Mouse (Mus musculus) lung, embryonic 15.5 days (tissue): ENCODE results near the gene Tmem132c. TPM values are rescaled to one million over a fixed set of nuclear protein-coding genes. Genes with fewer than 3 reads are reported as not detected.

ENCODE experiments used
- ATAC-seq: fragments of 200-750 bp; cut with Nextera tagmentation; 2 replicates; pipeline ENCODE4 v1.8.0; 2017; ENCODE audit warnings: moderate number of reproducible peaks, borderline replicate concordance; ENCODE audit not compliant: low FRiP score, low TSS enrichment; ENCODE audit errors: extremely low read depth
- H3K27ac ChIP-seq: fragments of 300-500 bp; sonication (generic); 2 replicates; pipeline ENCODE4 v1.5.1; 2015; ENCODE audit warnings: moderate library complexity, mild to moderate bottlenecking, inconsistent platforms
- H3K27me3 ChIP-seq: fragments of 300-500 bp; sonication (generic); 2 replicates; pipeline ENCODE4 v1.6.1; 2015; ENCODE audit warnings: inconsistent platforms
- H3K36me3 ChIP-seq: fragments of 300-500 bp; sonication (generic); 2 replicates; pipeline ENCODE4 v1.6.1; 2015; ENCODE audit warnings: inconsistent platforms
- H3K4me1 ChIP-seq: fragments of 300-500 bp; sonication (generic); 2 replicates; pipeline ENCODE4 v1.6.1; 2015; ENCODE audit warnings: inconsistent platforms
- H3K4me2 ChIP-seq: fragments of 300-500 bp; sonication (generic); 2 replicates; pipeline ENCODE4 v1.6.1; 2015; ENCODE audit warnings: inconsistent platforms, mild to moderate bottlenecking, moderate library complexity
- H3K4me3 ChIP-seq: fragments of 300-500 bp; sonication (generic); 2 replicates; pipeline ENCODE4 v1.5.1; 2015; ENCODE audit warnings: mild to moderate bottlenecking, inconsistent platforms
- H3K9ac ChIP-seq: fragments of 300-500 bp; sonication (generic); 2 replicates; pipeline ENCODE4 v1.6.1; 2015; ENCODE audit warnings: inconsistent platforms
- H3K9me3 ChIP-seq: fragments of 300-500 bp; sonication (generic); 2 replicates; pipeline ENCODE4 v1.6.1; 2016; ENCODE audit warnings: inconsistent platforms
- WGBS: fragments of 180-500 bp; shearing (Covaris S2); methylation state at CpG from one replicate; pipeline ENCODE4 v1.1.7; 2015; 5-methylcytosine and 5-hydroxymethylcytosine counted together
- polyA plus RNA-seq: library from polyadenylated mRNA; unstranded; fragments of >200 nt; fragmentation: Nextera tagmentation; extraction: Ambion mirVana; gene quantifications from 2 replicates; pipeline ENCODE4 v1.2.1, GENCODE M21; 2015

Tmem132c gene
- polyA plus RNA-seq, 1 experiment from 2014 or later: 18.3 TPM

- no peak overlapping the region for H3K4me2 ChIP-seq
- no peaks in the 10 kb centered on the region for H3K9me3 ChIP-seq
- H3K36me3 ChIP-seq: no peaks in the 10 kb centered on the region
- H3K4me3 ChIP-seq: no peak overlapping the region
- WGBS: 88% methylated on average over 5 of the region's 5 CpGs
- H3K4me1 ChIP-seq: no peaks in the 10 kb centered on the region
- no peak overlapping the region for H3K27ac ChIP-seq
- no peak overlapping the region for H3K9ac ChIP-seq
- ATAC-seq: no peak
- H3K27me3 ChIP-seq: no peaks in the 10 kb centered on the region
Measured at GRCm38 (mm10) chr5:127436836-127437235, 195.2 kb downstream of the Tmem132c start.

- Histone ChIP-seq H3K4me1 (no peaks in the 10 kb centered on the region), H3K27ac (no peak overlapping the region), H3K9me3 (no peaks in the 10 kb centered on the region), H3K27me3 (no peaks in the 10 kb centered on the region), H3K36me3 (no peaks in the 10 kb centered on the region), H3K4me2 (no peak overlapping the region), H3K9ac (no peak overlapping the region), H3K4me3 (no peak overlapping the region)
- no peak for ATAC-seq
- 92% methylated on average over 4 of the region's 4 CpGs for WGBS
Measured at GRCm38 (mm10) chr5:127438639-127439038, 197.0 kb downstream of the Tmem132c start.

- 56% methylated on average over 10 of the region's 10 CpGs for WGBS
- Histone ChIP-seq H3K4me2 (no peak overlapping the region), H3K9me3 (no peaks in the 10 kb centered on the region), H3K9ac (no peak overlapping the region), H3K4me1 (no peaks in the 10 kb centered on the region), H3K27ac (no peak overlapping the region), H3K36me3 (no peaks in the 10 kb centered on the region), H3K27me3 (no peaks in the 10 kb centered on the region), H3K4me3 (no peak overlapping the region)
- ATAC-seq: no peak
Measured at GRCm38 (mm10) chr5:127441963-127442362, 200.4 kb downstream of the Tmem132c start.

- Histone ChIP-seq H3K27me3 (no peaks in the 10 kb centered on the region), H3K4me1 (no peaks in the 10 kb centered on the region), H3K36me3 (no peaks in the 10 kb centered on the region), H3K9me3 (no peaks in the 10 kb centered on the region), H3K9ac (no peak overlapping the region), H3K4me3 (no peak overlapping the region), H3K4me2 (no peak overlapping the region), H3K27ac (no peak overlapping the region)
- WGBS: 24% methylated on average over 4 of the region's 4 CpGs
- no peak for ATAC-seq
Measured at GRCm38 (mm10) chr5:127453580-127453979, 212.0 kb downstream of the Tmem132c start.

- 70% methylated on average over 7 of the region's 7 CpGs for WGBS
Measured at GRCm38 (mm10) chr5:127454068-127454467, 212.5 kb downstream of the Tmem132c start.

GRCm38 (mm10) chr5:127456076-127456475 lies 214.5 kb downstream of the Tmem132c start:
- Histone ChIP-seq H3K36me3 (no peaks in the 10 kb centered on the region), H3K9ac (no peak overlapping the region), H3K4me3 (no peak overlapping the region), H3K4me1 (no peaks in the 10 kb centered on the region), H3K4me2 (no peak overlapping the region), H3K27ac (no peak overlapping the region), H3K9me3 (no peaks in the 10 kb centered on the region), H3K27me3 (no peaks in the 10 kb centered on the region)
- ATAC-seq: no peak
- WGBS: 88% methylated on average over 10 of the region's 10 CpGs

More at GRCm38 (mm10) chr5:127454068-127454467, 212.5 kb downstream of the Tmem132c start:
- no peaks in the 10 kb centered on the region for H3K36me3 ChIP-seq
- ATAC-seq: no peak
- no peak overlapping the region for H3K4me2 ChIP-seq
- H3K27me3 ChIP-seq: no peaks in the 10 kb centered on the region
- no peaks in the 10 kb centered on the region for H3K9me3 ChIP-seq
- H3K9ac ChIP-seq: no peak overlapping the region
- H3K4me3 ChIP-seq: no peak overlapping the region
- no peaks in the 10 kb centered on the region for H3K4me1 ChIP-seq
- H3K27ac ChIP-seq: no peak overlapping the region

- no peak for ATAC-seq
- H3K4me1 ChIP-seq: no peaks in the 10 kb centered on the region
- WGBS: 33% methylated on average over 5 of the region's 5 CpGs
Measured at GRCm38 (mm10) chr5:127468151-127468550, 226.5 kb downstream of the Tmem132c start.

GRCm38 (mm10) chr5:127470351-127470750 lies 228.7 kb downstream of the Tmem132c start:
- H3K9ac ChIP-seq: no peak overlapping the region
- H3K4me1 ChIP-seq: no peaks in the 10 kb centered on the region
- H3K4me2 ChIP-seq: no peak overlapping the region
- no peaks in the 10 kb centered on the region for H3K9me3 ChIP-seq
- no peaks in the 10 kb centered on the region for H3K36me3 ChIP-seq
- H3K27ac ChIP-seq: no peak overlapping the region
- WGBS: 44% methylated on average over 3 of the region's 3 CpGs
- no peak overlapping the region for H3K4me3 ChIP-seq
- no peaks in the 10 kb centered on the region for H3K27me3 ChIP-seq
- no peak for ATAC-seq

More at GRCm38 (mm10) chr5:127468151-127468550, 226.5 kb downstream of the Tmem132c start:
- Histone ChIP-seq H3K27me3 (no peaks in the 10 kb centered on the region), H3K9ac (no peak overlapping the region), H3K4me2 (no peak overlapping the region), H3K27ac (no peak overlapping the region), H3K36me3 (no peaks in the 10 kb centered on the region), H3K4me3 (no peak overlapping the region), H3K9me3 (no peaks in the 10 kb centered on the region)

GRCm38 (mm10) chr5:127471902-127472301 lies 230.3 kb downstream of the Tmem132c start:
- no peak for ATAC-seq
- H3K27ac ChIP-seq: no peak overlapping the region
- H3K27me3 ChIP-seq: no peaks in the 10 kb centered on the region
- no peaks in the 10 kb centered on the region for H3K4me1 ChIP-seq
- H3K9ac ChIP-seq: no peak overlapping the region
- H3K36me3 ChIP-seq: no peaks in the 10 kb centered on the region
- no peaks in the 10 kb centered on the region for H3K9me3 ChIP-seq
- no peak overlapping the region for H3K4me3 ChIP-seq
- WGBS: 41% methylated on average over 5 of the region's 5 CpGs
- no peak overlapping the region for H3K4me2 ChIP-seq

GRCm38 (mm10) chr5:127473706-127474105 lies 232.1 kb downstream of the Tmem132c start:
- H3K27me3 ChIP-seq: no peaks in the 10 kb centered on the region
- no peak overlapping the region for H3K4me3 ChIP-seq
- H3K9me3 ChIP-seq: no peaks in the 10 kb centered on the region
- 30% methylated on average over 2 of the region's 2 CpGs for WGBS
- no peaks in the 10 kb centered on the region for H3K36me3 ChIP-seq
- ATAC-seq: no peak
- H3K9ac ChIP-seq: no peak overlapping the region
- H3K27ac ChIP-seq: no peak overlapping the region
- H3K4me1 ChIP-seq: no peaks in the 10 kb centered on the region
- H3K4me2 ChIP-seq: no peak overlapping the region

GRCm38 (mm10) chr5:127474856-127475255 lies 233.2 kb downstream of the Tmem132c start:
- H3K9ac ChIP-seq: no peak overlapping the region
- H3K9me3 ChIP-seq: no peaks in the 10 kb centered on the region
- no peak overlapping the region for H3K27ac ChIP-seq
- no peaks in the 10 kb centered on the region for H3K27me3 ChIP-seq
- no peak overlapping the region for H3K4me3 ChIP-seq
- WGBS: 75% methylated on average over 6 of the region's 6 CpGs
- H3K4me1 ChIP-seq: no peaks in the 10 kb centered on the region
- no peak for ATAC-seq
- no peaks in the 10 kb centered on the region for H3K36me3 ChIP-seq
- H3K4me2 ChIP-seq: no peak overlapping the region

- H3K9ac ChIP-seq: no peak overlapping the region
- no peak overlapping the region for H3K27ac ChIP-seq
- no peak for ATAC-seq
- no peak overlapping the region for H3K4me3 ChIP-seq
- no peaks in the 10 kb centered on the region for H3K9me3 ChIP-seq
- H3K4me2 ChIP-seq: no peak overlapping the region
- H3K36me3 ChIP-seq: no peaks in the 10 kb centered on the region
- H3K27me3 ChIP-seq: no peaks in the 10 kb centered on the region
- no peaks in the 10 kb centered on the region for H3K4me1 ChIP-seq
- WGBS: 32% methylated on average over 9 of the region's 9 CpGs
Measured at GRCm38 (mm10) chr5:127477790-127478189, 236.2 kb downstream of the Tmem132c start.

GRCm38 (mm10) chr5:127478322-127478721 lies 236.7 kb downstream of the Tmem132c start:
- WGBS: 25% methylated on average over 11 of the region's 11 CpGs
- Histone ChIP-seq H3K4me1 (peaks cover 2% of the 10 kb centered on the region; the same call in 1 of the 2 replicates), H3K27ac (no peak overlapping the region), H3K36me3 (no peaks in the 10 kb centered on the region), H3K9ac (no peak overlapping the region), H3K27me3 (no peaks in the 10 kb centered on the region), H3K4me3 (no peak overlapping the region), H3K4me2 (no peak overlapping the region), H3K9me3 (no peaks in the 10 kb centered on the region)
- no peak for ATAC-seq
